Mouse (Mus musculus): ENCODE measurements around the gene Trip11.

Gene Trip11

DNA sequence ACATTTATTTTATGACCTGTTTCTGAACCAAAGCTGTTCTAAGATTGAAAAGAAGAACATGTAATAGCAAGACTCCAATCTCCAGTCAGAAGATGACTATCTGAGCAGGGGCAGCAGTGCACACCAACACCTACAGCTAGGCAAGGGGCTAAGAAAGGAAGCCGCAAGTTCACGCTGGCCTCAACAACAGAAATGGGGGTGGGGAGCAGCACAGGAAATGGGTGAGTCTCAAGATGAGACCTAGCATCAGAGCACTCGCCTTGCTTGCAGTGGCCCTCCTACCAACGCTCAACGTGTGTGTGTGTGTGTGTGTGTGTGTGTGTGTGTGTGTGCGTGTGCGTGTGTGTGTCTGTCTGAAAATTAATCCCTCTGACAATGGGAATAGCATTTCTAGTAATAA is 16.0 kb downstream of the Trip11 start:
- DNase-seq (ENCODE audit: low spot score), result peak; percentile 87

DNA sequence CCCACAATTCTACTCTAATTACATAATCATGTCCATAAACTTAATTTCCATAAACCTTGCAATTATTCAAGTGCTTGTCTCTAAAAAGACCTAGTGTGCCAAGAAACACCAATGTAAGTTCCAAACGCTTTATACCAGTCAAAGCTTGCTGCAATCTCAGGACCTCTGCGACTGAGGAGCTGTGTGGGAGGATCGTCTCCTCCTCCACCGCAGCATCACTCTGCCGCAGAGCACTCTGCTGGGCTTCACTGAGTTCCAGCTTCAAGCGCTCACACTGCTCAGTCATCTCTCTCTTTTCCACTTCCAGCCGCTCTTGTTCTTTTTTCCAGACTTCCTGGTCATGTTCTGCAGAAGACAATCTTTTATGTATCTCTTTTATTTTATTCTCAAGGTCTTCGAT is 19.8 kb downstream of the Trip11 start:
- no peak for DNase-seq (ENCODE audit: low spot score)

DNA sequence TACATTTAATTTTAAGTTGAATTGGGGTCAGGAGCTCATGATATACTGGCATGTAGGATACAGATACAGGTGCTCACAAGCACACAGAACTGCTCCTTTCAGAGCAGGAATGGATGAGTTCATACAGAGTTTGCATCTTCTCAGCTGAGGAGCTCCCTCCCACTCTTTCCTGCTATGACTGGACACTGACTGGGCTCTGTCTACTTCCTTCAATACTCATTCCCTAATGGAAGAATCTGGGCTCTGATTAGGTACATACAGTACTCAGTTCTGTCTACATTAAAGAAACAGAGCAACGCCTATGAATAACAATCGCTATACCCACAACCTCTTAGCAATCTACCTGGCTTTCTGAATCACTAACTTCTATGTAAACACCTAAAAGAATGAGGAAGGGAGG is 20.2 kb downstream of the Trip11 start:
- DNase-seq (ENCODE audit: low spot score), result no peak

DNA sequence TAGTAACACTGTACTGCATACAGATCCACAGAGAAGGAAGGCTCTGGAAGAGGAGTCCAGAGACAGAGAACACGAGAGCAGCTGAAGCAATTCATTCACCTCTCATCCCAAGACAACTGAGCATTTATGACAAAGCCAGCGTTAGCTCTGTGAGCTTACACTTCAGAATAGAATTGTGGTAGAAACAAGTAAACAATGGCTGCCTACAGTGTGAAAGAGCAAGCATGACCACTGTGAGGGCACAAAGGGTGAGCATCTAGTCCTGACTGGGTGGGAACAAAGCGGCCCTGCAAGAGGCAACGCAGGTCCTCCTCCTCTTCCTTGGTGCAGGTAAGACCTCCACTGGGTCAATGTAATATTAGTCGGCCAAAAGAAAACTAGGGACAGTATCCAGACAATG is 22.0 kb downstream of the Trip11 start:
- DNase-seq (ENCODE audit: low spot score), result no peak

DNA sequence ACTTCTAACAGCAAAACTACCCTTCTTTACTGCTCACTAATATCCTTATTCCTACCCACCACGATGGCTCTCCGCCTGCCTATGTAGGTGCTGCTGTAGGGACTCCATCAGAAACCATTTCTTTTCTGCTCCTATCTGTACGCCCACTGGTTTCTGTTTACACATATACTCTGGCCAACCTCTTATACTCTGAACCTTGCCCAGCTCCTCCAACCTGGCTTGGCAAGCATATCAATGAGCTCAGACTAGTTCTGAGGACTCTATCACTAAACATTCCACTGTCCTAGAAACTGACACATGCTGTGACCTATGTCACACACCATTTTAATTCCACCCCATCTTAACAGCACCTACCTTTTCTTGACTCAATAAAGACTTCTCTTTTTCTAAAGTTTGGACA is 23.7 kb downstream of the Trip11 start:
- no peak for DNase-seq (ENCODE audit: low spot score)

DNA sequence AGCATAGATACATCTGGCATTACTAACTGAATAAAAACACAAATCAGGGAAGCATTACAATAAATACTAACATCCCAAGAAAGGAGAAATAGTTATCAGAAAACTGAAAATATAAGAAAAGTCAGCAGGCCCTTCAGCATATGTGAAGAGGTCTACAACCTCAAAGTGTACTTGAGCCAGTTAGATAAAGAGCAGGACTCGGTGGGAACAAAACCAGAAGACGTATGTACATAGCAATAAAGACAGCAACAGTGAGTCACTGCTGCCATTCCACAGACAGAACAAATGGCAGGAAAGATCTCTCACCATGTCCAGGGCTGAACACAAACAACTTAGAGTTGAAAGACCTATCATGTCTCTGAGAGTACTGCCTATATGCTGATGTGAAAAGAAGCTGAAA is 24.8 kb downstream of the Trip11 start:
- no peak for DNase-seq (ENCODE audit: low spot score)

DNA sequence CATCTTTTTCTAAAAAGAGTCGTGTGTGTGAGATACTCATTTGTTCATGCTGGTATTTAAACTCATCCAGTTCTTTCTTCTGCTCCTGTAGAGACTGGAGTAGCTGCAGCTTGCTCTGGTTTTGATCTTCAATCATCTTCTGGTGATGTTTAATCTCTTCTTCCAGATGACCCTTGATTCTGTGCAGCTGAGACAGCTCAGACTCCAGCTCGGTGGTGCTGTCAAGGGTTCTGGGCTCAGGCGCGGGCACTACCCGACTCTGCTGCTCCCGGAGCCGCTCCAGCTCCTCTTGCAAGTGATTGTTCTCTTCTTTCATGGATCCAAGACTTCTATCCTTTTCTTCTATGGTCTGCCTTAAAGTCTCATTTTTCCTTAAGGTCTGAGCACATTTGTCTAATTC is 28.1 kb downstream of the Trip11 start:
- DNase-seq (ENCODE audit: low spot score), result no peak

DNA sequence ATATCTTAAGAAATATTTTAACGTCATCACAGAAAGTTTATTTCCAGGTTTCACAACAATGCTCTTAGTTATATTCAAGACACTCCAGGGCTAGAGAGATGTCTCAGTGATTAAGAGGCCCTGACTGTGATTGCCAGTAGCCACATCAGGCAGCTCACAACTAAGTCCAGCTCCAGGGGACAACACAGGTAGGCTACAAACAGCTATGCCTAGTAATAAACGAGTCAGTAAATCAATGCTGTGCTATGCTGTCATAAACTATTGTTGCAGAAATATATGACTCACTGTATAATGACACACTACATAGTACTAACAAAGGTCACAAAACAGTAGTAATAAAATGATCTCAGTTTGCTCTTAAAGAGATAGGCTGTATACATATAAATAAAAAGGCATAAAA is 36.7 kb downstream of the Trip11 start:
- DNase-seq (ENCODE audit: low spot score), result no peak

DNA sequence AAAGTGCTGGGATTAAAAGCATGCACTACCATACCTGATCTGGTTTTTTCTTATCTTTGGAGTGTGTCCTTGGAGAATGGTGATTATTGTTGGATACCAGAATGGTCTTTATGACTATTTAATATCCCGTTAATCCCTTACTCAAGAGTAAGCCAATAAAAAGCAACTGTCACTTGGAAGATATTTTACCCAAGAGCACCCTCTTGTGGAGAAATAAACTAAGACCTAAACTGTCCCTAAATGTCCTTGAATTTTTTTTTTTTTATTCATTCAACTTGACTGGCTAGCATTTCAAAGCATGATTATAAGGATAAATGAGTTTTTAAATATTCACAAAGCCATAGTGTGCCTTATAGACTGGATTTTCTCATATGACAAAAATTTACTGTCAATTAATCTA is 38.0 kb downstream of the Trip11 start:
- no peak for DNase-seq (ENCODE audit: low spot score)

DNA sequence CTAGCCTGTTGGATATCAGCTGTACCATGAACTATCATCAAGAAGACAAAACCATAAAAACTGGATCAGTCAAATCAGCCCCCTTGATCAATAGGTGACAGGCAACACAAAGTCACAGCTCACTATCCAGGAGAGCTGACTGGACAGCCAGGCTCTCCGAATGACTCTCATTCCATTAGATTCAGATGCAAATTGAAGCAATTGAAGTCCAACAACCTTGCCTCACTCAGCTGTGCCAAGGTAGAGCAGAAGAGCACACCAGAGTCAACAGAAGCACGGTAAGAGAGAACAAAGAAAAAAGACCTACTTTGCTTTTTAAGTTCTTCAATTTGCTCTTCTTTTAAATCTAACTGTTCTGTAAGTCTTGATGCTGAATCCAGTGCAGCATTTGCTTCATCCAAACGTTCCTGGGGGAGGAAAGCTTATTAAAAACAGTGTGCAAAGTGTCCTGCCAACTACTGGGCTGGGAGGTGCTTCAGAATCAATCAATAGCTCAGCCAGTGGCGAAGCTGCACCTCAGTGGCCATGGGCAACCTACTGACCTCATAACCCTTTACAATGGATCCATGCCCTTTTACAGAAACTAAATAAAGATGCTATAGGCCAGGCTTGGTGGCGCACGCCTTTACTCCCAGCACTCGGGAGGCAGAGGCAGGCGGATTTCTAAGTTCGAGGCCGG is 50.6 kb downstream of the Trip11 start:
- no peak for DNase-seq (ENCODE audit: low spot score)

DNA sequence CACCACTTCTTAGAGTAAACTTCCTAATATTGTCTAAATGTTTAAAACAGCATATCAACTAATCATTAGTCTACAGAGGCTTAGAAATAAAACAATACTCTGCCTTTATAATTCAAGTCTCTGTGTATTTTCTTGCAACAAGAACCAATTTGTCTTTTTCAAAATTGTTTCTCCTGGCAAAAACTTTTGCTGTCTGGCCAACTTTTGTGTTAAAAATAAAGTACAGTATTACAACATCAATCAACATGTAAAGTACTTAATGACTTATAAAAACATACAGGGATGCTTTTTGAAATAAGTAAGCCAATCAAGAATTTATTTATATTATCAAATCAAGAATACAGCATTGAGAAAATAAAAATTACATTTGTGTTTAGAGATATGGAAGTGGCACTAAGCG is 52.8 kb downstream of the Trip11 start:
- DNase-seq (ENCODE audit: low spot score), result no peak

DNA sequence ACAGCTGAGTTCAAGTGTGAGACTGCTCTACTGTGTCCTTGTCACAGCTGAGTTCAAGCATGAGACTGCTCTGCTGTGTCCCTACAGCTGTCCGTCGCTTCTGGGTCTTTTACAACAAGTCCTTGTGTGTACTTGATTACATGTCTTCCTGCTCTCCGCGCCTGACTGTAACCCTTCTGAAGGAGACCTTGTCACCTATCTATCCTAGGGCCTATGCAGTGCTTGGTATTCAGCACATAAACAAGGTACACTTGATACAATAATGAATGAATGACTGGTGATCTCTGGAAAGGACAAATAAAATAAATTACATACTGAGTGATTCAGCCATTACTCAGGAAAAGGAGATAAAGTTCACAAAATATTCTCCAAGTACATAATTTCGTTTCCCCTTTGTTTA is 55.1 kb downstream of the Trip11 start:
- DNase-seq (ENCODE audit: low spot score), result no peak

DNA sequence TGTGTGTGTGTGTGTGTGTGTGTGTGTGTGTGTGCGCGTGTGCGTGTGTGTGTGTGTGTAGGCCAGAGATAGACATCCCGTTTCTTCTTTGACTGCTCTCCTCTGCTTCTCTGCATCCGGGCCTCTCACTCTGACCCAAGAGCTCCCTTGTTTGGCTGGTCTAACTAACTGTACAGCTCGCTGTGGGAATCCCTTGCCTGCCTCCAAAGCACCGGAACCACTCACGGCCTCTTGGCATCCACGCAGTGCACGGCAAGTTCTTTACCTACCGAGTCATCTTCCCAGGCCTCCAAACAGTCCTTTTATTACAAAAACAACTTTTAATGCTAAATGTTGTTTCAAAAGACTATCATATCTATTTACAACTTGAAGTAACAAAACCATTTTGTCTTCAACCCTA is 58.7 kb downstream of the Trip11 start:
- DNase-seq (ENCODE audit: low spot score), result no peak

DNA sequence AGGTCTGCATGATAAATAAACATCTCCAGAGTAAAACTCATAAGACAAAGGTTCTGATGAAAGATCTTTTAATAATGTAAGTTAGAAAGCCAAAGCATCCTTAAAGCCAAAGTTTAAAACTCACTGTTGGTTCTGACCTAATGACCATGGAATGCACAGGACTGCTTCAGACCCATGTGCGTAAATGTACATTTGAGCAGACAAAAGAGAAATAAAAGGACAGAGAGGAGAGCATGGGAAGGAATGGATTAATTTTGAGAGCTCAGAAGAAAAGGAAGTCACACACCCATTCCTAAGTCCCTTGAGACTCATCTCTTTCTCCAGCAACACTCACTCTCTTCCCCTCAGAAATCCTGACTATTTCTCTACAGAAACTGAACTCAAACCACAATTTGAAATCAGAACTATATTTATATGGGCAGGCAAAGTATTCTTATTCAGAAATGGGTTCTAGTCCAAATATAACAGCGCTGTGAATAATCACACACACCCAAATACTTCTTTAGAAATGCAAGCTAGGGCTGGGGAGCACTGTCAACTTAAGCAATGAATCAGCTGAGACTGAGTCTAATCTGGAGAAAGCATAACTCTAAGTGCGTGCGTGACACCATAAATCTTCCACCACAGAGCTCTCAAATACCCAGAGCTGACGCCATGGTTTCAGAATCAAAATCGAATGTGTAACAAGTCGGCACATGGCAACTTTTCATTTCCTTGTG is 61.1 kb downstream of the Trip11 start:
- no peak for DNase-seq (ENCODE audit: low spot score)

DNA sequence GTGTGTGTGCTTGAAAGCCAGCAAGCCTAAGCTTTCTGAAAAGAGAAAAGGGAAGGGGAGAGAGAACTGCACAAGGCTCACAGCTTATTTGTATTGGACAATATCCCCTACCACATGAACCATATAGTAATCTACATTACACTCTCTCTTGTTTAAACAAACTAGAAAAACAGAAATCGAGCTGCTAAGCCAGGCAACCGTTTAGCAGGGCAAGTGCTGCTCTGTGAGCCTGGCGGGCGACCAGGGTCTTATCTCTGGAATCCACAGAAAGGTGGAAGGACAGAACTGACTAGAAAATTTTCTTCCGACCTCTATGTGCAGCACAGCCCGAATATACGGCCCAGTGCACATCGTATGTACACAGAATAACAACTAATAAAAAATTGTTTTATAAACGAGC is 61.8 kb downstream of the Trip11 start:
- no peak for DNase-seq (ENCODE audit: low spot score)

DNA sequence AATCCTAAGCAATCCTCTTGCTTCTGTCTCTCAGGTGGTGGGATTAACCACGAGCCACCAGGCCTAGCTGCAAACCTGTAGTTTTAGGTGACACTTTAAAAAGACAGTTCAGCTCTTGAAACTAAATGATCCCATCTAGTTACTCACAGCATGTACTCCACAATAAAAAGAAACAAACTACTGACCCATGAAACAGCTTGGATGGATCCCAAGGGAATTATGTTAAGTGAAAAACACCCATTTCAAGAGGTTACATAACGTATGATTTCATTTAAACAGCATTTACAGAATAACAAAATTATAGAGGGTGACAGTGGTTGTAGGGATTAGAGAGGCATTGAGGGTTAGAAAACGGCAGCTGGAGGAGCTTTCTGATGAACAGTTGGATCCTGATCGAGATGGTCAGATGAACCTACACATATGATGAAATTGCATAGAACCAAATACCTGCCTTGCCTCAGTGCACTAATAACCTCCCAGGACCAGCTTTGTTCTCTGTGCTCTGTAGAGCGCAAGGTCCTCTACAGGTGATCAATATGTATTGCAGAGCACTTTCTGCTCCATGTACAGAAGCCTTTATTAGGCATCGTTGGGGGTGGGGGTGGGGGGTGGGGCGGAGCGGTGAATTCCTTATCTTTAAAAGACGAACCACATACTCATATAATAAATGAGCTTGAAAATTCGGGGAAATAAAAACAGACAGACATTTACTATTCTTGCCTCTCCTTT is 76.4 kb downstream of the Trip11 start:
- DNase-seq (ENCODE audit: low spot score), result no peak

DNA sequence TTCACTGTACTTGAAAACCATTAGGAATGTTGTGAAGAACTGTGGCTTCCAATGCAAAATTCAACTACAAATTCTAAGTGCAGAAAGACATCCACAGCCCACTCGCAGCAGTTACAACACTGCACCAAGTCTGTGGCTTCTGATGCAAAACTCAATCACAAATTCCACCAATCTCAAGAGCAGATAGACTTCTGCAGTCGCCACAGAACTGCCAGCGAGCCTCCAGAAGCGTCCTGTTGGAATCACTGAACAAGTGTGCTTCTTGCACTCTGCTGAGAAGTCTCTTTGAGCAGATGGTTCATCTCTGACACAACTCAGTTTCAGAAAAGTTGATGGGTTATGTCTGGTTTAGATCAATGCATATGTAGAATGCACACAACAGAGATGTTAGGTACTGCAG is 78.4 kb downstream of the Trip11 start:
- no peak for DNase-seq (ENCODE audit: low spot score)

DNA sequence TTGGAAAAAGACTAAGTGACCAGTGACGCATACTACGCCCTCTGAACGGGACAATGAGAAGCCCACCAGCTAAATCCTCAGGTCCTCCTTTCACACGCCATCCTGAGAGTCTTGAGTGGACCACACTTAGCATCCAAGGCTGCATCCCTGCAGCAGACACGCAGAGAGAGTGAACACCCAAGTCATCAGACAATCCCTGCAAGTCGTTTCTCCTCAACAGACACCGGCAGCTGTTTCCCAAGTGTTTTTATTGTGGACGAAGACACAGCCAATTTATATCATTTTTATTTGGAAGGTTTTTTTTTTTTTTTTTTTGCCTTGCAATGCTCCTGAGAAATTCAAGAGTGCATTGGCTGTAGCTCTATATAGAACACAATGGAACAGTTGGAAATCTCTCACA is 79.3 kb downstream of the Trip11 start:
- DNase-seq (ENCODE audit: low spot score), result no peak

DNA sequence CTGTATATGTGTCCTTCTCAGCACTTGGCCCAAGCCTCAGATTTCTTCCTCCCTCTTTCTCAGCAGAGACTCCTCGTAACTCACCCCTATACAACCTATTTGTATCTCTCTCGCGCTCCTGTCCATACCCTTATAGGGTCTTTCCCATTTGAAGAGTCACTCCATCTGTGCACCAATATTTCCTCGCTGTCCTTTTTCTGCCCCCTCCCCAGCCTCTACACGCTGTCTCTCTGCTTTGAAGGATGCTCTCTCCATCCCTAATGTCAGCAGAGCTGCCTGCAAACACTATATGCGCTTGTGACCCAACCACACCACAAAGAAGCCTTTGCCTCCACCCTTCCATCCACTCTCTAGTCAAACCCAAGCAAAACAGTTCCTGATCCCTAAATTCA is 80.0 kb downstream of the Trip11 start:
- no peak for DNase-seq (ENCODE audit: low spot score)

DNA sequence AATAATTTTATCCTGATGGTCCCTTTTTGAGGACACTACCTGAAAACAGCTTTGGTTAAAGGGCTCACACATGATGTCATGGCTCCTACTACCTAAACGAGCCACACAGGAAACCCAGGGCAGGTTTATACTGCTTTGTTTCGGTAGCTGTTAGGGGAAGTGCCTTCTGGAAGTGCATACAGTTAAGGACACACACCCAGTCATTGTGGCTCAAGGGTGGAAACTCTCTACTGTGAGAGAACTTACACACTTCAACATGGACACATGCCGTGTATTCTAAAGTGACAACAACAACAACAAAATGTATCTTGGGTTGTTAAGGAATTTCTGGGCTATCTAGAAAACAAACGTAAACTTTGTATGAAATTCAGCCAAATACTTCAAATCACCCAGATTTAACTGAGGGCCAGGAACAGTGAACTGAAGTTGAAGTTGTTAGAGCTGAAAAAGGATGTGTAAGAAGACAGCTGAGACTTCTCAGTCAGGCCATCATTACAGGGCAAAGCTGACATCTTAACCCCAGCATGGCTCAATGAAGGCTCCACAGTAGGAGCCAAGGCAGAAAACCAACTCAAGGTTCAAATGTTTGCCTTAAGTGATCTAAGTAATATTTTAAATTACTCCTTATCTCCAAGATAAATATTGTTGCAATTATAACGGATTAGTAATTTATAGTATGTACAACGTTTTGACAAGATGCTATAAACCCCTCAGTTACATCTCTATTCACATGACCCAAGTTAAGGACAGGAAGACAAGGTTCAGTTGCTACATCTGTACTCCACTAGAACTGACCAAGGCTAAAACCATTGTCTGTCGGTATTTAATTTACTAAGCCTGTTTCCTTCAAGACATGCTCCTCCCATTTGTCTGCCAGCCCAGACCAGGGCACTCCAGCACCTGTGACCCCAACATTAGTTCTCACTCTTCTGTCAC is 80.6 kb downstream of the Trip11 start:
- no peak for DNase-seq (ENCODE audit: low spot score)

DNA sequence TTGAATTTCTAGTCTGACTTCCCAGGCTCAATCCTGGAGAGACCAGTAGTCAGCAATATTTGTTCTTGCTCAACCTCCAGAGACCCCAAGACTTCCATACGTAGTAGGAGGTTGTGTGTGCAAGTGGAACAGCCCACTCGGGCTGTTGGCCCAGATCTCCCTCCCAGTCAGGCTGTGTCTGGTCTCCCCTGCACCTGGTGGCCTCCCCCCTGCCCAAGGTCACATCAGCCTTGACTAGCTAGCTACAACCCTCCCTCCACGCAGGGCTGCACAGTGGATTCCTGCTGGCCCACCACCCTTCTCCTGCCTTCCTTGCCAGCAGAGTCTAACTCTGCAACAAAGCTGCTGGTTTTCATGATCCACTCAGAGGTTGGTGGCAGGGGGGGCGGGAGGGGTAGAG is 81.8 kb downstream of the Trip11 start:
- no peak for DNase-seq (ENCODE audit: low spot score)

DNA sequence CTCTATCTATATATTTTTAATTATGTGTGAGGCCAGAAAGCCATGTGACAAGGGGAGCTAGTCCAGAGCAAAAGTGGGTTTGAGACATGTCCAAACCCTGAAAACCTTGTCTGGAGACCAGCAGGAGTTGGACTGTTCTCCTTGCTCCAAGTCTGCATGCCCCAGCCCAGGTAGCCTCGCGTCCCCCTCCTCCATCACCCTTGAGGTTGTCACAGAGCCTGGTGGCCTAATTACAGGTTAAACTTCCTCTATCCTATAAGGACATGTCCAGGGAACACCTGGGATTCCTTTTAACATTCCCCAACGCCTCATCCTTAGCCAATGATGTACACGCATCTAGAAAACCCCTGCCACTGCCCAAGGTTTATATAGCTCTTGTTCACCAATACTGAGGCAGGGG is 89.9 kb downstream of the Trip11 start:
- DNase-seq (ENCODE audit: low spot score), result no peak
